Mouse (Mus musculus) activated CD4-positive, CD25-positive, alpha-beta regulatory T cell, adult 9 weeks (primary cell): ENCODE data around the gene Erc2. TPM values are rescaled to one million over a fixed set of nuclear protein-coding genes. Genes with fewer than 3 reads are reported as not detected.

ENCODE experiments used
- polyA plus RNA-seq: library from polyadenylated mRNA; unstranded; fragments of 100-300 nt; shearing (Covaris generic); gene quantifications from one replicate; pipeline ENCODE4 v1.2.1, GENCODE M21; 2017

The Erc2 gene
- polyA plus RNA-seq: not detected

GRCm38 (mm10) chr14:27622176-27622922 is at the start of gene Erc2:
TSS of gene Erc2 (plus strand) at chr14:27622428.

GRCm38 (mm10) chr14:28504101-28505050 is 882.1 kb downstream of the Erc2 start, which contains the start of gene Wnt5a:
TSS of gene Wnt5a (plus strand) at chr14:28504750.

Other genes starting within 250 kb of the Erc2 start
- 16.3 TPM for gene Fam208a, start 193.6 kb upstream of the Erc2 start, polyA plus RNA-seq
- 23.8 TPM for gene Ccdc66, start 114.0 kb upstream of the Erc2 start, polyA plus RNA-seq